Mouse (Mus musculus): ENCODE results near the gene Misp. TPM values are rescaled to one million over a fixed set of nuclear protein-coding genes. Genes with fewer than 3 reads are reported as not detected.
A peak's percentile ranks its signal among the peaks of the same experiment; 100 is the strongest.

Misp gene
- polyA plus RNA-seq, 1 experiment from 2014 or later, result 0.59 TPM

- 32% methylated on average over 21 of the region's 21 CpGs for WGBS
- no peak overlapping the region for H3K27ac ChIP-seq (ENCODE audit: low read depth, low read length)
- no peaks in the 10 kb centered on the region for H3K36me3 ChIP-seq (ENCODE audit: control insufficient read depth, insufficient read depth, low read length)
- no peak; the same call in 1 of the 2 replicates for ATAC-seq
- H3K9ac ChIP-seq (ENCODE audit: low read depth, low read length), result peak overlapping the region; percentile 48
- H3K27me3 ChIP-seq (replicated peaks; ENCODE audit: control insufficient read depth, insufficient read depth, low read length), result peaks cover 20% of the 10 kb centered on the region
- H3K4me2 ChIP-seq (ENCODE audit: low read length), result peak overlapping the region; percentile 78
- H3K4me1 ChIP-seq (ENCODE audit: control insufficient read depth, insufficient read depth, low read depth, low read length), result peaks cover 8% of the 10 kb centered on the region
- no peaks in the 10 kb centered on the region for H3K9me3 ChIP-seq (ENCODE audit: control insufficient read depth, low read length)
- peak overlapping the region; percentile 48 for H3K4me3 ChIP-seq (ENCODE audit: low read length)
Measured at GRCm38 (mm10) chr10:79781139-79781538, 39.6 kb upstream of the Misp start.

GRCm38 (mm10) chr10:79781956-79782355 lies 38.8 kb upstream of the Misp start:
- Histone ChIP-seq H3K4me2 (ENCODE audit: low read length) (no peak overlapping the region), H3K36me3 (ENCODE audit: control insufficient read depth, insufficient read depth, low read length) (no peaks in the 10 kb centered on the region), H3K9ac (ENCODE audit: low read depth, low read length) (no peak overlapping the region), H3K9me3 (ENCODE audit: control insufficient read depth, low read length) (no peaks in the 10 kb centered on the region), H3K4me3 (ENCODE audit: low read length) (no peak overlapping the region), H3K27me3 (replicated peaks; ENCODE audit: control insufficient read depth, insufficient read depth, low read length) (peaks cover 13% of the 10 kb centered on the region), H3K4me1 (ENCODE audit: control insufficient read depth, insufficient read depth, low read depth, low read length) (peaks cover 8% of the 10 kb centered on the region), H3K27ac (ENCODE audit: low read depth, low read length) (no peak overlapping the region)
- ATAC-seq, result no peak
- 55% methylated on average over 5 of the region's 5 CpGs for WGBS

GRCm38 (mm10) chr10:79783050-79783449 lies 37.7 kb upstream of the Misp start:
- H3K4me2 ChIP-seq (ENCODE audit: low read length), result no peak overlapping the region
- H3K9me3 ChIP-seq (ENCODE audit: control insufficient read depth, low read length), result no peaks in the 10 kb centered on the region
- no peak overlapping the region for H3K4me3 ChIP-seq (ENCODE audit: low read length)
- no peak for ATAC-seq
- no peaks in the 10 kb centered on the region for H3K36me3 ChIP-seq (ENCODE audit: control insufficient read depth, insufficient read depth, low read length)
- peaks cover 1% of the 10 kb centered on the region for H3K4me1 ChIP-seq (ENCODE audit: control insufficient read depth, insufficient read depth, low read depth, low read length)
- peaks cover 4% of the 10 kb centered on the region for H3K27me3 ChIP-seq (replicated peaks; ENCODE audit: control insufficient read depth, insufficient read depth, low read length)
- H3K27ac ChIP-seq (ENCODE audit: low read depth, low read length), result no peak overlapping the region
- 61% methylated on average over 7 of the region's 7 CpGs for WGBS
- no peak overlapping the region for H3K9ac ChIP-seq (ENCODE audit: low read depth, low read length)

- H3K4me3 ChIP-seq (ENCODE audit: low read length), result no peak overlapping the region
- ATAC-seq, result no peak
- no peak overlapping the region for H3K4me2 ChIP-seq (ENCODE audit: low read length)
- H3K27me3 ChIP-seq (replicated peaks; ENCODE audit: control insufficient read depth, insufficient read depth, low read length), result peaks cover 2% of the 10 kb centered on the region
- no peaks in the 10 kb centered on the region for H3K36me3 ChIP-seq (ENCODE audit: control insufficient read depth, insufficient read depth, low read length)
- WGBS, result 37% methylated on average over 27 of the region's 27 CpGs
- no peak overlapping the region for H3K27ac ChIP-seq (ENCODE audit: low read depth, low read length)
- no peak overlapping the region for H3K9ac ChIP-seq (ENCODE audit: low read depth, low read length)
- H3K4me1 ChIP-seq (ENCODE audit: control insufficient read depth, insufficient read depth, low read depth, low read length), result no peaks in the 10 kb centered on the region; the same call in none of the 2 replicates
- no peaks in the 10 kb centered on the region for H3K9me3 ChIP-seq (ENCODE audit: control insufficient read depth, low read length)
Measured at GRCm38 (mm10) chr10:79783920-79784800, 36.6 kb upstream of the Misp start.

GRCm38 (mm10) chr10:79788386-79789158 lies 32.2 kb upstream of the Misp start:
- Histone ChIP-seq H3K27me3 (replicated peaks; ENCODE audit: control insufficient read depth, insufficient read depth, low read length) (no peaks in the 10 kb centered on the region; the same call in 1 of the 2 replicates), H3K4me2 (ENCODE audit: low read length) (no peak overlapping the region), H3K9ac (ENCODE audit: low read depth, low read length) (no peak overlapping the region), H3K36me3 (ENCODE audit: control insufficient read depth, insufficient read depth, low read length) (no peaks in the 10 kb centered on the region), H3K4me3 (ENCODE audit: low read length) (no peak overlapping the region), H3K9me3 (ENCODE audit: control insufficient read depth, low read length) (no peaks in the 10 kb centered on the region), H3K4me1 (ENCODE audit: control insufficient read depth, insufficient read depth, low read depth, low read length) (peaks cover 4% of the 10 kb centered on the region; the same call in 1 of the 2 replicates), H3K27ac (ENCODE audit: low read depth, low read length) (no peak overlapping the region)
- no peak for ATAC-seq
- WGBS, result 34% methylated on average over 7 of the region's 7 CpGs

GRCm38 (mm10) chr10:79789581-79789980 lies 31.2 kb upstream of the Misp start:
- Histone ChIP-seq H3K36me3 (ENCODE audit: control insufficient read depth, insufficient read depth, low read length) (no peaks in the 10 kb centered on the region), H3K9me3 (ENCODE audit: control insufficient read depth, low read length) (no peaks in the 10 kb centered on the region), H3K27me3 (replicated peaks; ENCODE audit: control insufficient read depth, insufficient read depth, low read length) (no peaks in the 10 kb centered on the region), H3K4me3 (ENCODE audit: low read length) (no peak overlapping the region), H3K9ac (ENCODE audit: low read depth, low read length) (no peak overlapping the region), H3K4me2 (ENCODE audit: low read length) (no peak overlapping the region), H3K27ac (ENCODE audit: low read depth, low read length) (no peak overlapping the region), H3K4me1 (ENCODE audit: control insufficient read depth, insufficient read depth, low read depth, low read length) (peaks cover 4% of the 10 kb centered on the region)
- ATAC-seq, result no peak
- 50% methylated on average over 2 of the region's 2 CpGs for whole genome bisulfite sequencing

- no peak within 1 kb of the TSS for H3K4me3 ChIP-seq (ENCODE audit: low read length)
- no peak within 1 kb of the TSS for H3K4me2 ChIP-seq (ENCODE audit: low read length)
- no peaks in the 10 kb centered on the region for H3K36me3 ChIP-seq (ENCODE audit: control insufficient read depth, insufficient read depth, low read length)
- WGBS, result 87% methylated on average over 4 of the region's 4 CpGs
- no peak within 1 kb of the TSS for H3K27ac ChIP-seq (ENCODE audit: low read depth, low read length)
- H3K27me3 ChIP-seq (replicated peaks; ENCODE audit: control insufficient read depth, insufficient read depth, low read length), result no peaks in the 10 kb centered on the region
- no peak for ATAC-seq
- H3K9ac ChIP-seq (ENCODE audit: low read depth, low read length), result no peak within 1 kb of the TSS
- no peaks in the 10 kb centered on the region for H3K9me3 ChIP-seq (ENCODE audit: control insufficient read depth, low read length)
- H3K4me1 ChIP-seq (ENCODE audit: control insufficient read depth, insufficient read depth, low read depth, low read length), result peaks cover 10% of the 10 kb centered on the region
Measured at GRCm38 (mm10) chr10:79790861-79791260, 29.9 kb upstream of the Misp start, which contains the start of gene Prss57. TSS of gene Prss57 (minus strand) at chr10:79790961.

- Histone ChIP-seq H3K9me3 (ENCODE audit: control insufficient read depth, low read length) (no peaks in the 10 kb centered on the region), H3K9ac (ENCODE audit: low read depth, low read length) (no peak overlapping the region), H3K27ac (ENCODE audit: low read depth, low read length) (no peak overlapping the region), H3K4me2 (ENCODE audit: low read length) (no peak overlapping the region), H3K4me1 (ENCODE audit: control insufficient read depth, insufficient read depth, low read depth, low read length) (peaks cover 23% of the 10 kb centered on the region), H3K4me3 (ENCODE audit: low read length) (no peak overlapping the region), H3K36me3 (ENCODE audit: control insufficient read depth, insufficient read depth, low read length) (no peaks in the 10 kb centered on the region), H3K27me3 (replicated peaks; ENCODE audit: control insufficient read depth, insufficient read depth, low read length) (no peaks in the 10 kb centered on the region)
- WGBS, result 86% methylated on average over 5 of the region's 5 CpGs
- ATAC-seq, result no peak
Measured at GRCm38 (mm10) chr10:79792339-79793040, 28.3 kb upstream of the Misp start.

All from hindbrain, embryonic 16.5 days (tissue).